Mouse (Mus musculus) embryo, embryonic 11.5 days (tissue): ENCODE results near the gene Tns4.

ENCODE experiments used
- DNase-seq: peaks from one replicate; pipeline ENCODE4 v3.0.0-alpha.2; 2012; ENCODE audit warnings: low read depth, low spot score

Gene Tns4

GRCm38 (mm10) chr11:99089077-99089601 is at the start of gene Tns4:
Gene Tns4 (minus strand): TSS chr11:99089306.
- DNase-seq: no peak

DNA sequence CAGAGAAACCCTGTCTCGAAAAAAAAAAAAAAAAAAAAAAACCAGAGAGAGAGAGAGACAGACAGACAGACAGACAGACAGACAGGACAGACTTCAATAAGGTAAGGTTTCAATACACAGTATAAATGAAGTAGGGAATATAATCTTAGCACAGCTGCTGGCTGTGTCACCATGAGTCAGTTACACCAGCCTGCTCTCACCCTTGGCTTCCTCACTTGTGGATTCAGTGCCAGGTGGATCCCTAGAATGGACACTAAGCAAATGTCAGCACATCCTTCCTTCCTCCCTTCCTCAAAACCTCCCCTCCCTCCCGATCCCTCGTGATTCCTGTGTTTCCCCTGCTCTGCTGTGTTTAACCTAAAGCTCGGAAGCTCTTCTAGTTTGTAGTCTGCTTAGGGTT is 48.3 kb upstream of the Tns4 start:
- DNase-seq: no peak

DNA sequence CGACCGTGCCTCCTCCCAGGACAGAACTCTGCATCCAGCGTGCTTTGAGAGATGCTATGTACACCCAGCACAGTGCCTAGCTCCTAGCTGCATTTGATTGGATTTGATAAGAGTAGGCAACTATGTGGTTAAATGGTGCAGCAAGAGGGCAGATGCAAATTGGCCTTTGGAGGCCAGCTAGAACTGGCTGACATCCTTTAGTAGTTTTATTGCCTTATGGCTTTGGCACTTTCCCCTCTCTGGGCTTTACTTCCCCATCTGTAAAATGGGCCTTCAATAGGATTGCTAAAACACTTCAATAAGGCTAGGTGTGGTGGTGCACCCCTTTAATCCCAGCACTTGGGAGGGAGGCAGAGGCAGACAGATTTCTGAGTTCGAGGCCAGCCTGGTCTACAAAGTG is 47.9 kb upstream of the Tns4 start:
- DNase-seq: no peak

- DNase-seq: no peak
Measured at GRCm38 (mm10) chr11:99136361-99136760, 47.3 kb upstream of the Tns4 start.

GRCm38 (mm10) chr11:99135047-99135440 is 45.9 kb upstream of the Tns4 start:
- no peak for DNase-seq

DNA sequence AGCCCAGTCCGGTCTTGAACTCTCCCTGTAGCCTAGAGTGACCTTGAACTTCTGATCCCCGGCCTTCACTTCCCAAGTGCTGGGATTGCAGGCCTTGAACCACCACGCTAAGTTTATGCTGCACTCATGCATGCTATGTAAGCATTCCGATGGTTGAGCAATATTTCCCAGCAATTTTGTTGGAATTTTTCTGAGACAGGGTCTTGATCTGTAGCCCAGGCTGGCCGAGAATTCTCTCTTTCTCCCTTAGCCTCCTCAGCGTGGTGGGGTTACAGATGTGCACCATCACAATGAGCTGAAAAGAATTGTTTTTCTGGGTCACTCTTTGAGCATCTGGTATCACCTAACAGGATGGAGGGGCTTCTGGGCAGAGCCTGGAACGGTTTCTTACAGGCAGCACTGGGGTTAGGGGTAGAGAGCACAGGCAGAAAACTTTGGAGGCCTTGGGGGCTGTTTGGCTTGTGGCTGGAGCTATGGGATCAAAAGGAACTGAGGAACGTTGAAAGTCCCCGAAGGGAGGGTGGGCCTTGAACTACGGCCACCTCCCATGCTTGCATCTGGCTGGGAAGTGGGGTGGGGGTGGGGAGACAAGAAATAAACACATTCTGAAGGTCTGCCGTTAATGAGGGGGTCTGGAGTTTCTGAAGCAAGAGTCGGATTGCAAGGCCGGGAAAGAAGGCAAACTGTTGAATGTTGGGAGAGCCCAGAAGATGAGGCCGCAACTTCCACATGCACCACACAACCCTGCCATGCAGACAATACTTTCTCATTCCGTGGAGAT is 45.4 kb upstream of the Tns4 start:
- DNase-seq: no peak

- no peak for DNase-seq
Measured at GRCm38 (mm10) chr11:99133285-99133897, 44.3 kb upstream of the Tns4 start.

DNA sequence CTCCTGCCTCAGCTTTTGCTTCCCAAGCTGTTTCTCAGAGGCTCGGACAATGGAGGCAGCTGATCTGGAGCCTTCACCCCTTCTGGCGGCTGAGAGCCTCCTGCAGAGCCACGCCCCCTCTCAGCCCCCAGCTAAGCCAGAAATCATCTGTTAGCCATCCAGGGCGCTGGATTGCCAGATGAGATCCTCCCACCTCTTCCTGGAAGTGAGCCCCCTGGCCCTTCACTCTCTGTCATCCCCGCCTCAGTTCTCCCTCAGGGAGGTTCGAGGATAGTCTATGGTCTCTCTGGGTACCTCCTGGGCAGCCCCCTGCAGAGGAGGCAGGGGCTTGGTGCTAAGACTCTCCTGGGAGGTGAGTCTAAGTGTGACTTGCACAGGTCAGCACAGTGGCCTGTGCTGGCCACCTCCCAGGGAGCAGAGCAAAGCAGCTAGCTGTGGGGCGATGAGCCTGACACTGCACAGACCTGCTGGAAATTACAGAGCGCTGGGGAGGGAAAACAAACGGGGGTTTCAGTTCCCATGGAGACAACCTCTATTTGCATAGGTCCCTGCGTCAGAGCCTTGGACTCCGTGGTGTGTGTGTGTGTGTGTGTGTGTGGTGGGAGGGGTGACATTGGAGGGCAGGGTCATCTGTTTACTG is 43.1 kb upstream of the Tns4 start:
- DNase-seq: no peak

- DNase-seq: no peak
Measured at GRCm38 (mm10) chr11:99131463-99131840, 42.3 kb upstream of the Tns4 start.

DNA sequence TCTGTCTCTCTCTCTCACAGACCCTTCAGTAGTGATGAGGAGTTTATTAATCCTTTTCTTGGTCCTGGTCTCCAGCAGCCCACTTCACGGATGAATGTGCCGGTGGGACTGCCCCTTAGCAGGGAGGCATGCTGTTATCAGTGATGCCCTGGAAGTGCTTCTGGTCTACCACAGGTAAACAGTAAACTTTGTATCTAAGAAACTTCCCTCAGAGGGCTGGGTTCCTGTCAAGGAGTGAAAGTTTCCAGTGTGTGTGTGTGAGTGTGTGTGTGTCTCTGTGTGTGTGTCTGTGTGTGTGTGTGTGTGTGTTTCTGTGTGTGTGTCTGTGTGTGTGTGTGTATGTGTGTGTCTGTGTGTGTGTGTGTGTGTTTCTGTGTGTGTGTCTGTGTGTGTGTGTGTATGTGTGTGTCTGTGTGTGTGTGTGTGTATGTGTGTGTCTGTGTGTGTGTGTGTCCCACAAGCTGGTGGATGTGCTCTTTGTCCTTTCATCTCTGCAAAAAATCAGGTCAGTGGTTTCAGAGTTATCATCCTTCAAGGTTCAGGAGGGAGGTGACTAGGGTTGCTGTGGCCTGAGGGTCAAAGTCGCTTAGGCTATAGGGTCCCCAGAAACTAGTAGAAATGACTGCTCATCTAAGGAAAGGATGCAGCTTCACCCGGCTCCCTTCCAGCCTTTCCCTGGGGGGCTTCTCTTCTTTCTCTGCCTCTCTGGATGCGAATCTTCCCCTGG is 41.8 kb upstream of the Tns4 start:
- DNase-seq: no peak

DNA sequence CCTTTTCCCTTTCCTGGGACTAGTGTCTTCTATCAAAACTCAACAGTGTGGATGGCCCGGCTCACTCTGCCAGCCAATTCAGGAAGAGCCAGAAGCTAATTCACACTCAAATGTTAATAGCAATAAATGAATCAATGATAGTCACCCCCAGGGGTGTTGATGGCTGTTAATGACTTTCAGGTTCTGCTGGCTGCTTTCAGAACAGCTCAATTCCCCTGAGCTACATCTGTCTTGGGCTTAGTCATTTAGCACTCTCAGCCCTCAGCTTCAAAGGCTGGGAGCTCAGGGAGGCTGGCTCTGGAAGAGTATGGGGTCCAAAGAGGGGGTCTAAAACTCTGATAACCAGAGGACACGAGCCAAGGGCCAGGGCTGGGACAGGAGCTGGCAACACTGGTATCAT is 40.2 kb upstream of the Tns4 start:
- no peak for DNase-seq

- DNase-seq: no peak
Measured at GRCm38 (mm10) chr11:99127785-99128682, 38.9 kb upstream of the Tns4 start.

DNA sequence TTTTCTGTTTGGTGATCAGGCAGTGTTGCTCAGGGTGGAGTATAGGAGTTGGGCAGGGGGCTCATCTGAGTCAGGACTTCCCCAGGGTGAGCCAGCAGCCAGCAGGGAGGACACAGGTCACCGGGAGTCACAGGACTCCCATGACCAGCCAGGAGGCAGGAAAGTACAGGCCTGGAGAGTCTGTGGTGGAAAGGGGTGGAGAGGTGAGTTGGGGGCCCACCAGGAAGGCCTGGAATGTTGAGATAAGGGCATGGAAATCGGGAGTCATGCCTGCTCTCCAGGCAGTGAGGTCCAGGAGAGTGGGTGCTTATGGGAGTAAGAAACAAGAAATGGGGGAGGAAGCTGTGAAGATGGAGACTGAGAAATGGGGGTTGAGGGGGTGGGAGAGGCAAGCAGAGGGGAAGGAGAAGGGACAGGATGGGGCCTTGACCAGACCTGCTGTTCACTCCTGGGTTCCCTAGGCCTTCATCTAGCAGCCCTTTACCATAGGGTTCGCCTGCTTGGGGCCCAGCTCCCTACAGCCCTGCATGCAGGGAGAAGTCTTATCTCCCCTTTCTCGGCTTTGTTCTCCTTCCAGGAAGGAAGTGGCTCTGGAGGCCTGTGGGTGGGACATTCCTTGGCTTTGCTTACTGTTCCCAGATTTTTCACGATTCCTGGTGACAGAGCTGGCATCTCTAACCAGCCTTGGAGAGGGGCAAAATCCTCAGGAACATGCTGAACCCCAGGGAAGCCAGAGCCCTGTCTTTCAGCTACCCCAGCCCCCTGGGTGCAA is 37.6 kb upstream of the Tns4 start:
- DNase-seq: no peak

GRCm38 (mm10) chr11:99124635-99125029 is 35.5 kb upstream of the Tns4 start:
- DNase-seq: no peak

DNA sequence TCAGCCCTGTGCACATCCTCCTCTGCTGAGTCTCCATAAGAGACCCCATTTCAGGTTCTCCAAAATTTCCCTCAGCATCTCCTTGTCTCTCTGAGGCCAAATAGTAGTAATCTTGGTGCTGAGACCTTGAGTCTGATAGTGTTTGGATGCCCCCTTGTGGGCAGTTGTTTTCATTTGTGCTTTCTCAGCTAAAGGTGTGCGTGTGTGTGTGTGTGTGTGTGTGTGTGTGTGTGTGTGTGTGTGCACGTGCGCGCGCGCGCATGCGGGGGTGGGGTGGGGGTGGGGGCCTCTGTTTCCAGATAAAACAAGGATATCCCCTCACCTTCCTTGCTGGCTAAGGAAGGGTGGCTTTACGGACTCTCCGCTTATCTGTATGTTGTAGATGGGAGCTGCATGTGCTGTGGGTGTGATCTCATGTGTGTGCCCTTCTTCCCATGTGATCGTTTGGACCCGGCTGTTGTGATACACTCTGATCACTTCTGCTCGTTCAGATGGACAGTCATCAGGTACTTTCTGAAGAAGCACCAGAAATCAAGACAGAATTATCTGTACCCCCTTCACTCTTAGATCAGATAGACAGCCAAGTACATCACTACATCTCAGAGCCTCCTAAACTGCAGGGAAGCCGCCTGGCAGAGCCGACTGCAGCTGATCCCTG is 35.0 kb upstream of the Tns4 start:
- no peak for DNase-seq

DNA sequence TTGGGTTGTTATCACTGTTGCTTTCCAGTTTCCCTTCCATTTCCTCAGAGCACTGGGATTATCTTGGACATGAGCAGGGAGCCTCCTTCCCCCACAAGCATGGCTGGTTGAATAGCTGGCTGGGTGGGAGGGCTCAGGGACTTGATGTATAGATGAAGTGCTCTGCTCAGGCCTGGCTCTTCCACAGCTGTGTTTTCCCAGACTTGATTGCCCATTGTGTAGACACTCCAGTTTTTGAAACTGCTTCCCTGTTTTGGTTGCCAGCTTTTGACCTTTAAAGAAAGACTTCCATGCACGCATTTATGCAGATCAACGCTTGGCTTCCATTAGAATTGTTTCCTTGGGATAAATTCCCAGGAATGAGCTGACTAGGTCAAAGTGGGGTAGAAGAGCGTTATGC is 33.6 kb upstream of the Tns4 start:
- no peak for DNase-seq

DNA sequence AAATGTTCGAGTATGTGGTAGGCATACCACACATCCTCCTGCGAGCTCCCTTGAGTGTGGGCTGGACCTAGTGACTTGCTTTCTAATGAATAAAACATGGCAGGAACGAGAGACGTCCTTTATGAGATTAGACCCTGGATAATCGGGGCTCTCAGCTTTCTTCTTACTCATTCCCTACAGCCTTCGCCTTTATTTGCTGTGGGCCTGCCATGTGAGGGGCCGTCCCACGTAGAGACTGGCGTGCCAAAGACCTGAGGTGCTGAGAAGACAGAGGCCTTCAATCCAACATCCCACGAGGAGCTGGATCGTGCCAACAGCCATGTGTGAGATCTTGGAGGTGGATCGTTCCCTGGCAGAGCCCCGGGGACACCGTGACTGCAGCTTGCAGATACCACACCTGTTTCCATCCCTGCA is 32.1 kb upstream of the Tns4 start:
- DNase-seq: no peak

DNA sequence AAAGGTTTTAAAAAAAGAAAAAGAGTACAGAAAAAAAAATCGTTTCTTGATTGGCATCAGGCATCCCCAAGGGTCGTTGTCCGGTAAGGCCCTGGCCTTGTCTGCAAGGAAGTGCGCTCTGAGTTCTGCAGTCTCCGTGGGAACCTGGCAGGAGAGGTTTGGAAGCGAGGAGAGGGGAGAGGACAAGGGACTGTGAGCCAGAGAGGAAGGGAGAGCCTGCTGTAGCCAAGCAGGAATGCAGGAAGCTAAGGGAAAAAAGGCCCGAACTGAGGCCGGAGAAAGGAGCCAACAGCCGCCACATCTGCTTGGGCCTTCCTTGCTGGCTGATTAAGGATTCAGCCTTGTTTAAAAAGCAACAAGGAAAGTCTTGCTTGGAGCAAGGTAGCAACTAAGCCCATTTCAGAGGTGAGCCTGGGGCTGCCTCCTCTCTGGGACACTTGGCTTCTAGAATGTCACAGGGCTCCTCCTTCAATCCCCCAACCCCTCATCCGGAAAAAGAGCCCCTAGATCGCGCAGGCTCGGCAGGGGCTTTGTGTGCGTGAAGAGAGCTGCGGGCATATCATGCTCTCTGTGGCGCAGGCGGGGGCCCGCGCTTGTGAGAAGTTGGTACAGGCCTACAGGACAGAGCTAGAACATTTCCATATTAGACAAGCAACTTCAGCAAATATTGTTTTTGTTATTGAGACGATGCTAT is 31.6 kb upstream of the Tns4 start:
- DNase-seq: no peak

- DNase-seq: no peak
Measured at GRCm38 (mm10) chr11:99118963-99119362, 29.9 kb upstream of the Tns4 start.
